Mouse (Mus musculus) embryo, embryonic 10 days (tissue): Measurements from ENCODE around the gene Map3k7cl.

ENCODE experiments used
- DNase-seq: peaks from one replicate; pipeline ENCODE4 v3.0.0-alpha.2; 2015; ENCODE audit warnings: low spot score

Map3k7cl gene

DNA sequence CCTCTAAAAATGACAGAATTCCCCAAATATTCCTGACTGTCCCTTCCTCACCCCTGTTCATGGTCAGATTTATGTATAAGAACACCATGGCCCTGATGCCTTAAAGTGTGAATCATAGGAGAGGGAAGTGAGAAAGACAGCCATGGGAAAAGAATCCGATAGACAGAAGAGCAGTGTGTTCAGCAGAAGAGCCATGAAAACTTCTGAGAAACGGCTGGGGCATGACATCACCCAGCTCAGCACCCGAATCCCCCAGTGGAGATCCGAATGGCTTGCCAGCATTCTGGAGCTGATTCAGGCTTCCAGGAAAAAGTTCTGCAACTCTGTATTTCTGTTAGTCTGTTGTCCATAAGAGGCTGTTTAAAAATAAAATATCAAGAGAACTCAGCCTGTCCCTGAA, 82.7 kb downstream of the Map3k7cl start:
- DNase-seq: no peak

- no peak for DNase-seq
Observed at GRCm38 (mm10) chr16:87638098-87638497, 85.0 kb downstream of the Map3k7cl start.

GRCm38 (mm10) chr16:87642234-87642633, 89.1 kb downstream of the Map3k7cl start:
- no peak for DNase-seq

GRCm38 (mm10) chr16:87644111-87644770, 91.1 kb downstream of the Map3k7cl start:
- DNase-seq: no peak
